Mouse (Mus musculus): ENCODE measurements around the gene Grin2c. TPM values are rescaled to one million over a fixed set of nuclear protein-coding genes. Genes with fewer than 3 reads are reported as not detected.

Grin2c gene
- polyA plus RNA-seq, 1 experiment from 2014 or later: 0.18 TPM

GRCm38 (mm10) chr11:115223877-115224276 lies 43.2 kb downstream of the Grin2c start:
- Histone ChIP-seq H3K27ac (ENCODE audit: low read length) (no peak overlapping the region), H3K4me3 (ENCODE audit: low read depth, low read length) (no peak overlapping the region), H3K36me3 (ENCODE audit: control insufficient read depth, insufficient read depth, low read length) (no peaks in the 10 kb centered on the region), H3K4me1 (ENCODE audit: control insufficient read depth, insufficient read depth, low read length) (peaks cover 44% of the 10 kb centered on the region), H3K27me3 (ENCODE audit: control insufficient read depth, insufficient read depth, low read depth, low read length) (no peaks in the 10 kb centered on the region), H3K4me2 (ENCODE audit: low read length) (no peak overlapping the region), H3K9me3 (replicated peaks; ENCODE audit: control insufficient read depth, low read length, poor library complexity, severe bottlenecking) (no peaks in the 10 kb centered on the region), H3K9ac (ENCODE audit: low read depth, low read length) (no peak overlapping the region)
- ATAC-seq: no peak
- WGBS: 79% methylated on average over 6 of the region's 6 CpGs

- no peaks in the 10 kb centered on the region for H3K36me3 ChIP-seq (ENCODE audit: control insufficient read depth, insufficient read depth, low read length)
- no peak for ATAC-seq
- H3K9ac ChIP-seq (ENCODE audit: low read depth, low read length): no peak overlapping the region
- 70% methylated on average over 11 of the region's 11 CpGs for WGBS
- no peaks in the 10 kb centered on the region for H3K9me3 ChIP-seq (replicated peaks; ENCODE audit: control insufficient read depth, low read length, poor library complexity, severe bottlenecking)
- H3K27me3 ChIP-seq (ENCODE audit: control insufficient read depth, insufficient read depth, low read depth, low read length): no peaks in the 10 kb centered on the region
- H3K4me2 ChIP-seq (ENCODE audit: low read length): no peak overlapping the region
- H3K4me1 ChIP-seq (ENCODE audit: control insufficient read depth, insufficient read depth, low read length): peaks cover 44% of the 10 kb centered on the region
- no peak overlapping the region for H3K4me3 ChIP-seq (ENCODE audit: low read depth, low read length)
- no peak overlapping the region for H3K27ac ChIP-seq (ENCODE audit: low read length)
Measured at GRCm38 (mm10) chr11:115223451-115223850, 43.6 kb downstream of the Grin2c start.

DNA sequence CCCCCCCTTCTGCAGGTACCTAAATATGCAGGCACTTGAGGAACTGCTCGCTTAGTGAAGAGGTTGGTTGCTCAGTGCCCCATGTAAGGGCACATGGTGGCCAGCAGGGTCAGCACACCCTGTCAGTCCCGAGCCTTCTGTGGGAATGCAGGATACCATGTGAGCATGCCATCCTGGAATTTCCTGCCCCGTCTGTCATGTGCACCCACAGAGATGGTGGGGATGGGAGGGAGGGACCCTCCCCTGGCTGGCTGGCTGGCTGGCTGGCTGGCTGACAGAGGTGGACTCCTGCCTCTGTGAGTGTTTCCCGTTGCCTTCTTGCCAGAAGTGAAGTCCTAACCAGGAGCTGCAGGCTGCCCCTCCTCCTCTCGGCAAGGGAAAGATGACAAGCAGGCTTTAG lies 44.5 kb downstream of the Grin2c start:
- no peak overlapping the region for H3K27ac ChIP-seq (ENCODE audit: low read length)
- no peaks in the 10 kb centered on the region for H3K36me3 ChIP-seq (ENCODE audit: control insufficient read depth, insufficient read depth, low read length)
- H3K9ac ChIP-seq (ENCODE audit: low read depth, low read length): no peak overlapping the region
- ATAC-seq: no peak
- 43% methylated on average over 4 of the region's 5 CpGs for WGBS
- no peaks in the 10 kb centered on the region for H3K27me3 ChIP-seq (ENCODE audit: control insufficient read depth, insufficient read depth, low read depth, low read length)
- no peak overlapping the region for H3K4me3 ChIP-seq (ENCODE audit: low read depth, low read length)
- no peaks in the 10 kb centered on the region for H3K9me3 ChIP-seq (replicated peaks; ENCODE audit: control insufficient read depth, low read length, poor library complexity, severe bottlenecking)
- H3K4me1 ChIP-seq (ENCODE audit: control insufficient read depth, insufficient read depth, low read length): peaks cover 41% of the 10 kb centered on the region
- H3K4me2 ChIP-seq (ENCODE audit: low read length): no peak overlapping the region

DNA sequence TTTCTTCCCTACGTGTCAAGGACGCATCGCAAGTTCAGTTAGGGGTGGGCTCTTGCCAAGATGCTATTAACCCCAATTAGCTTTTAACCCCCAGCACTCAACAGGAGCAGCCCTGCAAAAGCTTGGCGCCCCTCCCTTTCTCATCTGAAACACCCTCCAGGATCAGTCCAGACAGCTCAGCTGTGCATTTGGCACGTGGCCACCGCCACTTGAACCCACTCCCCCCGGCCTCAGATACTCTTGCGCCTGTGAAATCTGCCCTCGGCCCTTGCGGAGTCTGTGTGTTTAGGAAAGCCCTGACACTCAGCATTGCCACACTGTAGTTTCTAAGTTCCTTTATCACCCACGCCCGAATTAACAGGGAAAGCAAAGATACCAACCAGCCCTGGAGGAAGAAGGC lies 45.0 kb downstream of the Grin2c start:
- no peak for ATAC-seq
- WGBS: 52% methylated on average over 12 of the region's 12 CpGs
- no peaks in the 10 kb centered on the region for H3K9me3 ChIP-seq (replicated peaks; ENCODE audit: control insufficient read depth, low read length, poor library complexity, severe bottlenecking)
- no peak overlapping the region for H3K27ac ChIP-seq (ENCODE audit: low read length)
- no peak overlapping the region for H3K4me3 ChIP-seq (ENCODE audit: low read depth, low read length)
- H3K4me2 ChIP-seq (ENCODE audit: low read length): no peak overlapping the region
- no peaks in the 10 kb centered on the region for H3K27me3 ChIP-seq (ENCODE audit: control insufficient read depth, insufficient read depth, low read depth, low read length)
- H3K36me3 ChIP-seq (ENCODE audit: control insufficient read depth, insufficient read depth, low read length): no peaks in the 10 kb centered on the region
- no peak overlapping the region for H3K9ac ChIP-seq (ENCODE audit: low read depth, low read length)
- peaks cover 37% of the 10 kb centered on the region for H3K4me1 ChIP-seq (ENCODE audit: control insufficient read depth, insufficient read depth, low read length)

GRCm38 (mm10) chr11:115219685-115220084 lies 47.4 kb downstream of the Grin2c start:
- Histone ChIP-seq H3K27me3 (ENCODE audit: control insufficient read depth, insufficient read depth, low read depth, low read length) (no peaks in the 10 kb centered on the region), H3K27ac (ENCODE audit: low read length) (no peak overlapping the region), H3K4me1 (ENCODE audit: control insufficient read depth, insufficient read depth, low read length) (peaks cover 17% of the 10 kb centered on the region; the same call in 1 of the 2 replicates), H3K4me2 (ENCODE audit: low read length) (no peak overlapping the region), H3K9me3 (replicated peaks; ENCODE audit: control insufficient read depth, low read length, poor library complexity, severe bottlenecking) (no peaks in the 10 kb centered on the region), H3K9ac (ENCODE audit: low read depth, low read length) (no peak overlapping the region), H3K4me3 (ENCODE audit: low read depth, low read length) (no peak overlapping the region), H3K36me3 (ENCODE audit: control insufficient read depth, insufficient read depth, low read length) (no peaks in the 10 kb centered on the region)
- no peak for ATAC-seq
- WGBS: 93% methylated on average over 10 of the region's 10 CpGs

GRCm38 (mm10) chr11:115219263-115219662 lies 47.8 kb downstream of the Grin2c start:
- no peaks in the 10 kb centered on the region for H3K27me3 ChIP-seq (ENCODE audit: control insufficient read depth, insufficient read depth, low read depth, low read length)
- no peak overlapping the region for H3K4me2 ChIP-seq (ENCODE audit: low read length)
- no peaks in the 10 kb centered on the region for H3K9me3 ChIP-seq (replicated peaks; ENCODE audit: control insufficient read depth, low read length, poor library complexity, severe bottlenecking)
- no peak overlapping the region for H3K27ac ChIP-seq (ENCODE audit: low read length)
- peaks cover 17% of the 10 kb centered on the region; the same call in 1 of the 2 replicates for H3K4me1 ChIP-seq (ENCODE audit: control insufficient read depth, insufficient read depth, low read length)
- no peak overlapping the region for H3K4me3 ChIP-seq (ENCODE audit: low read depth, low read length)
- no peak overlapping the region for H3K9ac ChIP-seq (ENCODE audit: low read depth, low read length)
- no peaks in the 10 kb centered on the region for H3K36me3 ChIP-seq (ENCODE audit: control insufficient read depth, insufficient read depth, low read length)
- 84% methylated on average over 9 of the region's 9 CpGs for WGBS
- ATAC-seq: no peak

- H3K9ac ChIP-seq (ENCODE audit: low read depth, low read length): 0 out of 2 replicates have a peak overlapping the region, but pooled peaks have one; percentile 25
- no peak overlapping the region for H3K4me2 ChIP-seq (ENCODE audit: low read length)
- H3K27ac ChIP-seq (ENCODE audit: low read length): no peak overlapping the region
- no peaks in the 10 kb centered on the region for H3K36me3 ChIP-seq (ENCODE audit: control insufficient read depth, insufficient read depth, low read length)
- peaks cover 10% of the 10 kb centered on the region; the same call in 1 of the 2 replicates for H3K4me1 ChIP-seq (ENCODE audit: control insufficient read depth, insufficient read depth, low read length)
- no peaks in the 10 kb centered on the region for H3K27me3 ChIP-seq (ENCODE audit: control insufficient read depth, insufficient read depth, low read depth, low read length)
- no peak for ATAC-seq
- 59% methylated on average over 18 of the region's 18 CpGs for WGBS
- no peaks in the 10 kb centered on the region for H3K9me3 ChIP-seq (replicated peaks; ENCODE audit: control insufficient read depth, low read length, poor library complexity, severe bottlenecking)
- H3K4me3 ChIP-seq (ENCODE audit: low read depth, low read length): no peak overlapping the region
Measured at GRCm38 (mm10) chr11:115217439-115218410, 49.3 kb downstream of the Grin2c start.

- Histone ChIP-seq H3K9me3 (replicated peaks; ENCODE audit: control insufficient read depth, low read length, poor library complexity, severe bottlenecking) (no peaks in the 10 kb centered on the region), H3K9ac (ENCODE audit: low read depth, low read length) (no peak overlapping the region), H3K4me3 (ENCODE audit: low read depth, low read length) (no peak overlapping the region), H3K27ac (ENCODE audit: low read length) (no peak overlapping the region), H3K4me1 (ENCODE audit: control insufficient read depth, insufficient read depth, low read length) (peaks cover 3% of the 10 kb centered on the region; the same call in 1 of the 2 replicates), H3K27me3 (ENCODE audit: control insufficient read depth, insufficient read depth, low read depth, low read length) (no peaks in the 10 kb centered on the region), H3K4me2 (ENCODE audit: low read length) (no peak overlapping the region), H3K36me3 (ENCODE audit: control insufficient read depth, insufficient read depth, low read length) (no peaks in the 10 kb centered on the region)
- WGBS: 48% methylated on average over 5 of the region's 5 CpGs
- ATAC-seq: no peak
Measured at GRCm38 (mm10) chr11:115215123-115215522, 51.9 kb downstream of the Grin2c start.

- 54% methylated on average over 13 of the region's 13 CpGs for WGBS
- no peak; the same call in 1 of the 2 replicates for ATAC-seq
- H3K36me3 ChIP-seq (ENCODE audit: control insufficient read depth, insufficient read depth, low read length): 0 out of 2 replicates have a peak, but pooled peaks cover 8% of the 10 kb centered on the region
- H3K4me2 ChIP-seq (ENCODE audit: low read length): no peak overlapping the region
- H3K27me3 ChIP-seq (ENCODE audit: control insufficient read depth, insufficient read depth, low read depth, low read length): no peaks in the 10 kb centered on the region
- no peak overlapping the region for H3K4me3 ChIP-seq (ENCODE audit: low read depth, low read length)
- H3K4me1 ChIP-seq (ENCODE audit: control insufficient read depth, insufficient read depth, low read length): no peaks in the 10 kb centered on the region
- H3K9me3 ChIP-seq (replicated peaks; ENCODE audit: control insufficient read depth, low read length, poor library complexity, severe bottlenecking): no peaks in the 10 kb centered on the region
- no peak overlapping the region for H3K27ac ChIP-seq (ENCODE audit: low read length)
- H3K9ac ChIP-seq (ENCODE audit: low read depth, low read length): no peak overlapping the region
Measured at GRCm38 (mm10) chr11:115212116-115212515, 54.9 kb downstream of the Grin2c start.

Data from midbrain, embryonic 16.5 days (tissue).